Mouse (Mus musculus): Measurements from ENCODE around the gene Dennd1a. TPM values are rescaled to one million over a fixed set of nuclear protein-coding genes. Genes with fewer than 3 reads are reported as not detected.
A peak's percentile ranks its signal among the peaks of the same experiment; 100 is the strongest.

Gene Dennd1a
- total RNA-seq, 2 experiments from 2014 or later, result 22.3 to 30.3 TPM

GRCm38 (mm10) chr2:38062156-38062555 is 225.0 kb downstream of the Dennd1a start:
- ATAC-seq (replicated peaks; ENCODE audit: poor library complexity), result no peak

DNA sequence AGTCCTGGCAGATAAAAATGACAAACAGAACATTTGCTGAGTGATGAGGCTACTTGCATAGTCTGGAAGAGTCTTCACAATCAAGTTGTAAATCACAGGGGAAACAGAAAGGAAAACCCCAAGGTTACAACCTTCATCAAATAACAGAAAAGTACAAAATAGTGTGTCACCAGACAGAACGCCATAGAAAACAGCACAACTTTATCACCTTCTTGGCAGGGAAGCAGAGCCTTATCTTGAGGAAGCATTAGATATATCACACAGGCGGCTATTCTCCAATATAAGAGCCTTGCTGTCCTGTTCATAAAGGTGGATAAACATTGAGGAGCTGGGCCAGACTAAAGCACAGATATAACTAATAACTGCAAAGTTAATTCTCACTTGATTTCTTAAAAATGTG is 225.7 kb downstream of the Dennd1a start:
- ATAC-seq (replicated peaks; ENCODE audit: poor library complexity), result peak; percentile 60; the same call in 1 of the 2 replicates

DNA sequence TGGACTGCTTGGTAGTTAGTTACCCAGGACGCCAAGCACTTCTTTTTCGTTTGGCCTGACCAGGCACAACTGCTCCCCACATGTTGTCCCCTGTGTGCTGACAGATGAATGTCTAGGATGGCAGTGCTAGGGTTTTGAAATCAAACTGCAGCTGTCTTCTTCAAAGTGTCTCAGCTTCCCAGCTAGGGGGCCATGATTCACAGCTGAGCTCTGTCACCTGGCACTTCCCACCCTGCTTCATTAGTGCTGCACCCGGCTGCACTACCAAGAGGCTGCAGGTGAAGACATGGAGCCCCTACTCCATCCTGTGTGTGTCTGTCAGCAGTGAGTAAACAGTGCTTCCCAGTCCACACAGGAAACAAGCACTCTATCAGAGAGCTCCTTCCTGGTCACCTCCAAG is 234.8 kb downstream of the Dennd1a start:
- ATAC-seq (replicated peaks; ENCODE audit: poor library complexity), result no peak

GRCm38 (mm10) chr2:38051485-38052085 is 235.6 kb downstream of the Dennd1a start:
- ATAC-seq (replicated peaks; ENCODE audit: poor library complexity), result peak; percentile 61

GRCm38 (mm10) chr2:38048996-38049395 is 238.2 kb downstream of the Dennd1a start:
- ATAC-seq (replicated peaks; ENCODE audit: poor library complexity), result no peak

- ATAC-seq (replicated peaks; ENCODE audit: poor library complexity), result no peak
These were observed 241.9 kb downstream of the Dennd1a start for GRCm38 (mm10) chr2:38045286-38045685.

- no peak for ATAC-seq (replicated peaks; ENCODE audit: poor library complexity)
These were observed 246.3 kb downstream of the Dennd1a start for GRCm38 (mm10) chr2:38040845-38041244.

DNA sequence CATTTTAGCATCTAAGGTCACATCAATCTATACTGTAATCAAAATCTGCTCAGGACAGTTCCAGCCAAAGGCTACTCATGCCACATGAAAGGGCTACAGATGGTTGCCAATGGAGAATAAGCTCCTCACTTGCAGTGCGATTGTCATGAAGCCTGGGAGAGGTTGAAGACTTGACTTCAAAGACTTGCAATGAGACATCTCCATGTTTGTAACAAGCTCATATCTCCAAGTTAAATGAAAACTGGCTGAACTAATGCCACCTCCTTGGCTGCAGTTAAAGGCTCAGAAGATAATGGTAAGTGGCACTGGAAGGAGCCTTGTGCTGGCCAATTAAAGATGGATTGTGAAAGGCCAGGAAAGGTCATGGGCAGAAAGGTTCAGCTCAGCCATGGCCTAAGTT is 247.6 kb downstream of the Dennd1a start:
- no peak for ATAC-seq (replicated peaks; ENCODE audit: poor library complexity)

GRCm38 (mm10) chr2:38028317-38028716 is 258.9 kb downstream of the Dennd1a start:
- ATAC-seq (replicated peaks; ENCODE audit: poor library complexity), result no peak

DNA sequence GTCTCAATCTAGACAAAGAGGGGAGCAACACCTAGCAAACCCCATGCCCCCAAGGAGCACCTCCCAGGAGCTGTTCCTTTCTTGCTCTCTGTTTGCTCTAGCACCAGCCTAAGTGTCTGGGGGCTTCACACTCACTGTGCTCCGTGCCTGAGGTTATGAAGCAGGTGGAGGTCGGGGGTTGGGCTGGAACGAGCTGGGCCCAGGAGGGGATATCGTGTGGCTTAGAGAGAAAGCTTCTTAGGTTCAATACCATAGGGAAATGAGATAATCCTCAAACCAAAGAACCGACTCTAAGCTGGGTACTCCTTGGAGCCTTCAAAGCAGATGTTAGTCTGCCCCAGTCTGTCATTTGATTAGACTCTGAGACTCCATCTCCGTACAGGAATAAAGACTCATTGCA is 261.6 kb downstream of the Dennd1a start:
- ATAC-seq (replicated peaks; ENCODE audit: poor library complexity), result no peak

GRCm38 (mm10) chr2:38023741-38024130 is 263.5 kb downstream of the Dennd1a start:
- no peak for ATAC-seq (replicated peaks; ENCODE audit: poor library complexity)

GRCm38 (mm10) chr2:38023054-38023740 is 264.0 kb downstream of the Dennd1a start:
- no peak for ATAC-seq (replicated peaks; ENCODE audit: poor library complexity)

GRCm38 (mm10) chr2:38021166-38021565 is 266.0 kb downstream of the Dennd1a start:
- no peak for ATAC-seq (replicated peaks; ENCODE audit: poor library complexity)

DNA sequence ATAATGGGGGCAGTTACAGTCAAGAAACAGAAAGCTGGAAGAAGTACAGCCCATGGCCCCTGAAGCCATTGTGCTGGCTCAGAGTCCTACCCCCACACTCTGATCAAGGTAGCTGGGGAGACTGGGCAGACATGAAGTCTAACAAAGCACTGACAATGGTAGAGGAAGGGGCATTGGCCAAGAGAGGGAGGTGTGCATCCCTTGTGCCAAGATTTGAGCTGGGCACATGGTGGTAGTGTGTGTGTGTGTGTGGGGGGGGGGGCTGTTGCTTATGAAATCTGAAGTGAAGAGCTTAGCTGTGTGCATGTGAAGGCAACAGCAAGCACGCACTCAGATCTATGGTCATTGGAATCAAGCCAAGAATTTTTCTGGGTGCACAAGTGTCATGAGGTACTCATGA is 272.5 kb downstream of the Dennd1a start:
- no peak for ATAC-seq (replicated peaks; ENCODE audit: poor library complexity)

DNA sequence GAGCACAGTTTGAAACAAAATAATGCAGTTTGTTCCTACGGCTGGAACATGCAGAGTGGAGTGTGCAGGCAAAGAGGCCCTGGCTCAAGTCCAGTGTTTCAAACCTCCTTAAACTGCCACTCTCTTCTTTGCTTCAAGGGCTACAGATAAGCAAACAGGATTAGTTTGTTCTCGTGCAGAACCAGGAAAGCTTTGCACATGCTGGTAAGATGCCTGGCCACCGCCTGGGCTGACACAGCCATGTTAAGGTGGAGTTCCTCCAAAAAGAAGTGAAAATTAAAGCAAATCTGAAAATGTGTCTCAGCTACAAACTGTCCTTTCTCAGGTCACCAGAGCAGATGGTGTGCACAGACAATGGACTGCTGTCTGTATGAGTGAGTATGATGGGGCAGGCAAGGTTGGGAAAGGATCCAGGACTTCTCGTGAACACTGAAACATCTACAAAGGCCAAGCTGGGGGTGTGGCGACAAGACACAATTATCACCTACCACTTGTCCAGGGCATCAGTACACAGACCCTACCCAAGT is 273.3 kb downstream of the Dennd1a start:
- ATAC-seq (replicated peaks; ENCODE audit: poor library complexity), result peak; percentile 88

GRCm38 (mm10) chr2:38007238-38007637 is 280.0 kb downstream of the Dennd1a start:
- no peak for ATAC-seq (replicated peaks; ENCODE audit: poor library complexity)

DNA sequence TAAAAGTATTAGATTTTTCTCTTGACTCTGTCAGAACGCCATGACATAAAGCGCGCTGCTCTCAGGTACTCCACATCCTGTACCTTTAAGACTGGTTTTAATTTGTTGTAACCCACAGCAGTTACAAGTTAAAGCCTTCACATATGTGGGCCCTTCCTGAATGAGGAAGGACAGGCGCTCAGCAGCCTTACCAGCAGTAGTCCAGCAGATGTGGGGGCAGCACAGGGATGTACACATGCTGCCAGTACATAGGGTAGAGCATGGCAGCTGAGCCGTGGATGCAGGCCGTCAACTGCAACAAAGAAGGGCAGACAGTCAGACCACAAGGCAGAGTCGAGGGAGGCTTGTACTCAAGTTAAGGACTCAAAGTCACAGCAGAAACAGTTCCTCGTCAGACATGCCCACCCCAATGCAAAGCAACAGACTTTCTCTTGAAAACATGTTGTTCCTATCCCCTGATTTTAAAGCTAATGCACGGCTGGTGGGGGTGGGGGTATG is 284.0 kb downstream of the Dennd1a start:
- no peak for ATAC-seq (replicated peaks; ENCODE audit: poor library complexity)

DNA sequence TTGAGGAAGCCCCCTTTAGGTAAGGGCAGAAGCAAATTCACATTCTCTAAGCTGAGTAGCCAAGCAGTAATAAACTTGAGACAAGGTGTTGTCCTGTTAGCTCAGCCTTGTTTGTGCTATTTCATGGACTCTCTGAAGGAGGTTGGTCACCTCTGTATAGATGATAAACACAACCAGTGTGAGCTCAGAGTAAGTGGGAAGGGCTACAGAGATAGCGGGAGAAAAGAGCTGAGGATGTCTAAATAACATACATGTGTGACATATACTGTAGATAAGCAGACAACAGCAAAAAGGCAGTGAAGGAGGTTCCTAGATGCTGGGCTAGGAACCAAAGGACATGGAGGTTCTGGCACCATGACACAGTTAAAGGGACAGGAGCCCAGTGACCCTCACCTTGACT is 286.2 kb downstream of the Dennd1a start:
- peak; percentile 92 for ATAC-seq (replicated peaks; ENCODE audit: poor library complexity)

DNA sequence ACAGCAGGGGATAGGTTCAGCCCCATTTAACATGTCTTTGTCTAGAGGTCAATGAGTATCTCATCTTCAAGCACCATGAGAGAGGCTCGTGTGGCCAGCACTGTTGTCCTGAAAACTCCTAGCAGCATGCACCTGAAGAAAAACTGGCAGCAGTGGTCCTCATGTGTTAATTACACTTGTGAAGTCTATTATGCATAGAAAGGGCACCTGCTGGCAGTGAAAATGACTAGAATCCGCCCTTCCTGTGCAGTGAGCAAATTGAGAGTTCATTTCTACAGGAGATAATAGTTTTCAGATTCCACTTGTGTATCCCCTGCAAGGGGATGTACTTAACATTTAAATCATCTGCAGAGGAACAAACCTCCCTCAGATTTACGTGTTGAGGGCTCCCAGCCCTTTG is 289.2 kb downstream of the Dennd1a start:
- ATAC-seq (replicated peaks; ENCODE audit: poor library complexity), result no peak

GRCm38 (mm10) chr2:37989091-37989490 is 298.1 kb downstream of the Dennd1a start:
- ATAC-seq (replicated peaks; ENCODE audit: poor library complexity), result no peak

DNA sequence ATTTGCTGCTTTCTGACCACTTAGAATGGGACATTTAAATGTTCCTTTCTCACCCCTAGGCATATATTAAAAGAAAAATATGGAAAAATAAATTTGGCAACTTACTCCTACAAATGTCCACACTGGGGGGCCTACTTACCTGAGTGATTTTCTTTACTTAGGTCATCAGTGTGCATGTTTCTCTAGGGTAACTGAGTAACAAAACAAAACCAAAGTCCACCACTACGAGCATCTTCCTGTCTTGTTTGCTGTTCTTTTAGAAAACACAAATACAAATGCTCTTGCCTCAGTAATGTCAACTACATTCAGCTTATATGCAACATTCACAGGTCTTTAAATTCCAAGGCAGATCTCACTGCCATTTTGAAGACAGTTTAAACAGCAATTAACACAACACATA is 298.9 kb downstream of the Dennd1a start:
- no peak for ATAC-seq (replicated peaks; ENCODE audit: poor library complexity)

- ATAC-seq (replicated peaks; ENCODE audit: poor library complexity), result no peak
These were observed 301.4 kb downstream of the Dennd1a start for GRCm38 (mm10) chr2:37985690-37986222.
